Mouse (Mus musculus): ENCODE measurements around the gene Kcnh8. TPM values are rescaled to one million over a fixed set of nuclear protein-coding genes. Genes with fewer than 3 reads are reported as not detected.

Kcnh8 gene
- total RNA-seq (2015; ENCODE audit: low replicate concordance) = not detected in 2 replicates
- not detected in 2 replicates for total RNA-seq (2017; ENCODE audit: low replicate concordance)

DNA sequence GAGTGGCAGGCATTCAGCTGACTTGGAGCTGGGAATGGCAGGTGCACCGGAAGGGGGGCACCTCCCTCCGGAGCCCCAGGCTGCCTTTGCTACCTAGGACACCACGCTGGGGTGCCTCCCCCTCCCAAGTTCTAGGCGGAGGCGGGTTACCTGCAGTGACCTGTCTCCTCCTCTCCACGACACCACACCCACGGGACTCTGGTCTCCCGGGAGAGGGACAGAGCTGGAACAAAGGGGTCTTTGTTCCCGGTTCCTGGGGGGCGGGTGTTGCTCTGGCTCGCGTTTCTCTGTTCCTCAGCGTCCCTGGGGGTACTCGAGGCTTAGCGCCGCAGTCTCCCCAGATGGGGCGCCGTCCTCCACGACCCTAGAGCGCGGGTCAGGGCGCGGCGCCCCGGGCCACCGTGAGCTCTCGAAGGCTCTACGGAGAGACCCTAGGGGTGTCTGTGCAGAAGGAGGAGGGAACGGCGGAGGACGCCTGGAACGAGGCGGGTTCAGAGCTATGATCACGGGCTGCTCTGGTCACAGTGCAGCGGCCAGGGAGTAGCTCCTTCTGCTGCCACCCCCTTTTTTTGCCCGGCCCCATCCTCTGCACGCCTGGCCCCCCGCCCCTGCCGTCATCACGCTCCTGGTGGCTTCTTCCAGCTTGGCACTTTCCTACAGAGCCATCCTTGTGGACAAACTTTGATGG is at the start of gene Kcnh8:
Kcnh8 (plus strand) TSS at position 617 of the 688 bp plus-strand sequence.
- ATAC-seq (replicated peaks; ENCODE audit: low FRiP score, poor library complexity, severe bottlenecking) = no peak

DNA sequence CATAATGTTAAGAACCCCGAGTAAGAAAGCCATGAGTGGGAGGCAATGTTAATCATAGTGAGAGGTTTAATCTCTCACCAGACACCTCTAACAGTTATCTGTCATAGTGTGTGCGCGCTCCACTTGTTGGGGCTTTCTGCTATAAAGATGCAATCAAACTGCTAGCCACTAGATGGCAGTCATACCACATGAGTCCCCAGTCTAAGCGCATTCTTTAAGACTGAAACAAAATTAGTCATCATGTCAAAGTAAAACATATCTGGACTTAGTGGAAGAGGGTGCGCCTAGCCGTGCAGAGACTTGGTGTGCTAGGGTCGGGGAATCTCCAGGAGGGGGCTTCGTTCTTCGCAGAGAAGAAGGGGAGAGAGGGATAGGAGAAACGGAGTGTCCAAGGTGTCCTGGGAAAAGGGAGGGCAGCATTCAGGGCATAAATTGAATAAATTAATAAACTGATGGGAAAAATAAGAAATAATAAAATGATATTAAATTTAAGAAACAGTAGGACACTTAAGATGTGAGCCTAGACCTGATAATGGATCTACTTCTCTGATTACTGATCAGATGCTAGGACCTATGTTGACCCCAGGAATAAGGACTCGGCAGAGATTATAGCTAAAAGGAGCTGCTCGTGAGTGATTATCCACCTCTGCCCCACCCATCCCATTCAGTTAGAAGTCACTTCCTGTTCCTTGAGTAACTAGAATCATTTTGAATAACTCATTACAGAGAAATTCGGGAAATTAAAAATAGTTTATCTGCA is 42.4 kb upstream of the Kcnh8 start:
- no peak for ATAC-seq (replicated peaks; ENCODE audit: low FRiP score, poor library complexity, severe bottlenecking)

DNA sequence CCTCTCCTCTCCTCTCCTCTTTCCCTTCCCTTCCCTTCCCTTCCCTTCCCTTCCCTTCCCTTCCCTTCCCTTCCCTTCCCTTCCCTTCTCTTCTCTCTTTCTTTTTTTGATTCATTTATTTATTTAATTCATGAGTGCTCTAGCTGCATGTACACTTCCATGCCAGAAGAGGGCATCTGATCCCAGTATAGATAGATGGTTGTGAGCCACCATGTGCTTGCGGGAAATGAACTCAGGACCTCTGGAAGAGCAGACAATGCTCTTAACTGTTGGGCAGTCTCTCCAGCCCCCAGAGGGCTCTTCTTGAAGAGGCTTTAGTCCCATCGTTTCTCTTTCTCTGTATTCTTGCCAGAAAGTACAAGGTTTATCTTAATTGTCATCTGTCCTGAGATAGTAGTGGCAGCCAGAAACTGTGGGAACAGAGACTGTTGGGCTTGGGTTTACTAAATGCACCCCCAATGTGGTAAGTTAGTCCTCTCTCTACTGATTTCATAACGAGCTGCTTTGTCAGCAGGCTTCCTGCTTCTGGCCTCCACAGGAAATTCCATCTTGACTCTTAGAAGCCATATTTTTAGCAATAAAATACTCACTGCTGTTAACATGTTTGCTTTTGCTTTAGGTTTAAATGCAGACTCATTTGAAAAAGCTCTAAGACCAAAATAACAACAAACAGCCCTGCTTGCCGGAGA is 36.9 kb upstream of the Kcnh8 start:
- no peak for ATAC-seq (replicated peaks; ENCODE audit: low FRiP score, poor library complexity, severe bottlenecking)

DNA sequence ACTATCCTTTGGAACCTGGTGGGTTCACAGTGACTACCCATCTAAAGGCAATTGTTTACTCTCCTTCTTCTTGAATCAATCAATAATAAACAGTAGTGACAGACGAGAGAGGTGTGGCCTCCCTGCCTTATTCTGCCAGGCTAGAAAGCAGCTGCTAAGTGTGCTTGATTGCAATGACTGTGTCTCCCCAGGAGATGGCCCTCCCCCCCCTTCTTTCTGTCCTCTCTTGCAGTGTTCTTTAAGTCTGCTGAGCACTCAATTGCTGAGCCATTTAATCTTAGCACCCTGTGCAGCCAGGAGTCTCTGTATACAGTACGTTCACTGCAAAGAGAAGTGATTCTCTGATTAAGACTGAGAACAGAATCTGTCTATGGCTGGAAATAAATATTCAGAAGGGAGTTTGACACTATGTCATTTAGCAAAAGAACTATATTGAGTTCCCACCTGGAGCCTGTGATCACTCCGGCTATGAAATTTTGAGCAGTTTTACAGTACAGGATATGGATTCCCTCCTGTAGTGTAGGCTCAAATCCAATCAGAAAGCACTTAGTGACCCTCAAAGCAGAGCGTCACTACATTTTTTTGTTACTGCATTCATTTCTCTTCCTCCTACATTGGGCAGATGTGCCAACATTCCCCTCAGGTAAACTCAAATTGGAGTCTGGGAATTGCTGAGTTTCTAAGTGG is 32.8 kb upstream of the Kcnh8 start:
- no peak for ATAC-seq (replicated peaks; ENCODE audit: low FRiP score, poor library complexity, severe bottlenecking)

DNA sequence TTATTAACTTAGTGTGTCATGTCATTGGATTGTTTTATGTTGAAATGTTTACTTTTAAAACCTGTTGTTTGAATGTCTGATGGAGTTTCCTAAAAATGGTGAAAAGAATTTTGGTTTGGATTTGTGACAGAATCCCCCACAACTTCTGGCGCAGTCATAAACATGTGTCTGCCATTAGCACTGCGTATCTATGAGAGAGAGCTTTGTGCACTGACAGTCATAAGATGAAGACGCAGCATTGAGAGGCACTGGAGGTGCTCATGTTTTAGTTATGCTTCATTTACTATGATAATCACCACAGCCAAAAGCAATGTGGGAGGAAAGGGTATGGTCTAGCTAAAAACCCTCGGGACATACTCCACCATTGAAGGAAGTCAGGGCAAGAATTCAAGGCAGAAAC is 30.3 kb upstream of the Kcnh8 start:
- no peak for ATAC-seq (replicated peaks; ENCODE audit: low FRiP score, poor library complexity, severe bottlenecking)

DNA sequence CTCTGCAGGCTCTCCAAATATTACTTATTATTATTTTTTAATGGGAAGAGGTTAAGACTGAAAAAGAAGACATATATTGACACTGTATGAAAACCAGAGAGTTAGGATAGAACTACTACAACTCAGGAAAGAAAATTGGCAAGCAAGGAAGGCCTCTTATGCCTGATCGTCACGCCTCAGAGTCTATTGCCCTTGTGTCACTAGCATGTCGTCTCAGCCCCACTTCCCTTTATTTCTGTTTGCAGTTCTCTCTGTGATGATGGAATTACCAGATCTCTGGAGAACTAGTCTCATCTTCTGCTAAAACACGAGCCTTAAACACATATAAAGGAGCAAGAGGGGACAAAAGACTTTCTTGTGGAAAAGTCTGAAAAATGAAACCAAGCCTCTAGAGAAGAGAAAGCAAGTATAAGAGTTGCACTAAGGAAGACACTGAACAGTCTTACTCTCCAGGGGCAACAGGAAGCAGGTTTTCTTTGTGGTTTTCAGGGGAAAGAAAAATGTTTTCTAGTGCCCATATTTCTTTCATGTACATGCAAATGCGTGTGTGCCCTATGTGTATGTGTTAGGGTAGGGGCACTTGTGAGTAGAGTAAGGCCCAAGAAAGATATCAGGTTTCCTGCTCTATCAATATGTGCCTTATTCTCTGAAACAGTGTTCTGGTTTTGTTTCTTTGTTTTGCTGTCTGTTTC is 10.9 kb upstream of the Kcnh8 start:
- ATAC-seq (replicated peaks; ENCODE audit: low FRiP score, poor library complexity, severe bottlenecking) = no peak

DNA sequence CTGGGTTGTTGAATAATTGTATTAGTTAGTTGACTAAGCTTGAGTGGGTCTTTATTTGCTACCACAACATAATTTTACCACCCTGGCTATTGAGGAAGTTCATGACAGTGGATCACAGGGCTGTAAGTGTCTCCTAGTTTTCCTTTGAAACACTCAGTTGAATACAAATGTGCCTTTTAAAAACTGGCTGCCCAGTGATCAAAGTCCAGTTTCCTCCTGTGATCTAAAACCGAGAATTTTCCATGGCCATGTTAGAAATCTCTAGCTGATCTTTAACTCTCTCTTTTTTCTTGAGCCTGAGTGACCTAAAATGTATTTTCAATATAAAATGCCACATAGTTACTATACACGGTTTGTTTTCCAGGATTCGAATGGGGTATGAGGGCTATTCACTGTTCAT is 3.4 kb upstream of the Kcnh8 start:
- ATAC-seq (replicated peaks; ENCODE audit: low FRiP score, poor library complexity, severe bottlenecking) = no peak

DNA sequence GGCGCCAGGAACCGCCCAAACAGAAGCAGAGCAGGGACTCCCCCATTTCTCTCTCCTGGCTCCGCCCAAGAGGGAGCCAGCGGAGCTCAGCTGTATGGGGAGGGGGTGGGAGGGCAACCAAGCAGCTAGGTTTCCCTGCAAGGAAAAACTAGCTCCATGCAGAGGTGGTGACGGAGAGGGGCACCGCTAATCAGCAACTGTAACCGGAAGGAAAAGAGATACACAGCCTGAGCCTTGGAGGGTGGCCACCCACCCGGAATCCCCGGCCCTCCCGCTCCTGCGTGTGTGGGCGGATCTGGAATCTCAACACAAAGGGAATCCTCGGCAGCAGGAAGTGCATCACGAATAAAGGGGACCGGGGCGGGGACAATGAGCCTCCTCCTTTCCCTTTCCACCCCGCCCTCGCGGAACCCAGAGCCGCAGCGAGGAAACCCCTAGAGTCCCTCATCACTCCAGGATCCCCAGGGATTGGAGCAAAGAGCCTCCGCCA is 1.6 kb upstream of the Kcnh8 start:
- ATAC-seq (replicated peaks; ENCODE audit: low FRiP score, poor library complexity, severe bottlenecking) = no peak

DNA sequence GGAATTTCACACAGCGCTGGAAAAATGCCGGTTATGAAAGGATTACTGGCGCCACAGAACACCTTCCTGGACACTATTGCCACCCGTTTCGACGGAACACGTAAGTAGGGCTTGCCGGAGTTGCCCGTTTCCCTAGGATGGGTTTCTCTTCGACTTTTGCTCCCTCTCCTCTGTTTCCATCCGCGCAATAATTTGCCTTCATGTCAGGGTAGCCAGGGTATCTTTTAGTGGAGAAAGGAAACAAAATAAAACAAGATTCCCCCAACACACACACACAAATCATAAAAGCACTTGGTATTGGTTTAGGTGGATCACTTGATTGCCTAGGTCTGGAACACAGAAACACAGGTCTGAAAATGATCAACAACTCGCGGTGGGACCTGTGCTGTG is 267 bp downstream of the Kcnh8 start:
- no peak for ATAC-seq (replicated peaks; ENCODE audit: low FRiP score, poor library complexity, severe bottlenecking)

DNA sequence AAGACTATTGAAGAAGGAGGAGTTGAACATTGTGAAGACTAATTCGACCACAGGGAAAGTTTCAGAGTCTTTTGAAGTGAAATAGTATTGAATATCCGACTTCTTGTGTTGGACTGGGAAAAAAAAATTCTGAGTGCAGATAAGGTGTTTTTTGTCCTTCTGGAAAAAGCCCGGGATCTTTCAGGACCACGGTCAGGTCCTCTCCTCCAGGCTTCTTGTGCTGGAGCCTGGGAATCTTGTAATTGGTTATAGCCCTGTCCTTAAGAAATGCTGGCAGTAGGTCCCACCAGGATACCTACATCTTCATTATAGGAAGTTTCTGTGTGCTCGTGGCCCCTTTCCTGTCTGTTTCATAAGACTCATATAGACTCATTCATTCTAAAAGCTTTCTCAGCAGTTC is 902 bp downstream of the Kcnh8 start:
- no peak for ATAC-seq (replicated peaks; ENCODE audit: low FRiP score, poor library complexity, severe bottlenecking)

DNA sequence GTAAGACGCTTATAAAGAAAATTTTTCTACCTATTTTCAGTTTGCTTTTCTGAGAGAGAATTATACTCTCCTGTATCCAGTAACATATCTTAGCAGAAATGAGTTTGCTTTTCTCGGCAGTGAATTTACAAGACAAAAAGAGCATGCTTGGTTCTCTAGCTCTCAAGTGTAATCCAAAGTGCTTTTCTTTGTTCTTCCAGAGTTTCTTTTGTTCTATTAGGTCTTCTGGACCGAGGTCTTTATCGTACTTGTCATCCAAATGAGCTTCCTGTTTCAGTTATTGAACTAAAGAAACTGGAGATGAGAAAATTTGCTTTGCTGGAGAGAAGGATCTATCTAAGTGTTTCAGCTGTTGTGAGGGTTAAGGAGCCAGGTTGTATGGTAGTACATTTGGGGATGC is 8.9 kb downstream of the Kcnh8 start:
- ATAC-seq (replicated peaks; ENCODE audit: low FRiP score, poor library complexity, severe bottlenecking) = no peak

DNA sequence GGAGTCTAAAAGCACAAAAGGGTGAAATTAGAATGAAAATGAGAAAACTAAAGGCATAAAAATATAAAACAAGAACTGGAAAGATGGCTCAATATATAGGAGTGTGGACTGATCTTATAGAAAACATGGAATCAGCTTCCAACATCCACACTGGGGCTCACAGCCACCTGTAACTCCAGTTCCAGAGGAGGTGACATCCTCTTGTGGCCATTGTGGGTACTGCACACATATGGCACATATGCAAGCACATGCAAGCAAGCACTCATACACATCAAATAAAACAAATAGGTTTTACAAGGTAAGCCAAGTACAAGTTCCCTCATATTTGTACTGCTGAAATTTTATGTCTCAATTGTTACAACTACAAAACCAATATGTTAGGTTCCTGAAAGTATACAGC is 46.7 kb downstream of the Kcnh8 start:
- no peak for ATAC-seq (replicated peaks; ENCODE audit: low FRiP score, poor library complexity, severe bottlenecking)

DNA sequence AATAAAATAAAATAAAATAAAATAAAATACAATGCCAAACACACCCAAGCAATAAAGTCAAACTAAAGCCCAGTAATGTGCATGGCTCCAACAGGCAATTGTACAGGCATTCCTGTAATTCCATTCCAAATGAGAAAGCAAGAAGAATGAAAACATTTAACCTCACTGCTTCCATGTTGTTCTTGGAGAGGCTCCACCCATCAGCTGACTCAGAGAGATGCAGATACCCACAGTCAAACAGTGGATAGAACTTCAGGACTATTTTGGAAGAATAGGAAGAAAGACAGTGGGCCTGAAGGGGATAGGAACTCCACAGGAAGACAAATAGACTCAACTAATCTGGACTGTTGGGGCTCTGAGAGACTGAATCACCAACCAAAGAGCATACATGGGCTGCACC is 89.5 kb downstream of the Kcnh8 start:
- ATAC-seq (replicated peaks; ENCODE audit: low FRiP score, poor library complexity, severe bottlenecking) = no peak

DNA sequence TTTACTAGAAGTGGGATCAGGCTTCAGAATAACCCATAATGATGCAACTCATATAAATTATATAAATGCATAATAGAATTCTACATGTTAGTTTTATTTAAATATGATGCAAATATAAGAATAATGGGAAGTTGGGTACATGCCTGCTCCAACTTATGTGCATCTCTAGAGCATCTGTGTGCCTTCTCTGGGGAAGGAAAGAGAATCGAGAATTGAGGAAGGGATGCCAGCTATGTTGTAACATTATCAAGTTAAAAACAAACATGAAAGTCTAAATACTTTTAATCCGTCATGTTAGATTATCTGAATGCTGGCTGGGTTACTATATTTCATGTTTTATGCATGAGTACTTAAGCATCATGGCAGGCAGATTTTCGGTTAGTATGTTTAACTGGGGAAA is 99.4 kb downstream of the Kcnh8 start:
- ATAC-seq (replicated peaks; ENCODE audit: low FRiP score, poor library complexity, severe bottlenecking) = no peak

DNA sequence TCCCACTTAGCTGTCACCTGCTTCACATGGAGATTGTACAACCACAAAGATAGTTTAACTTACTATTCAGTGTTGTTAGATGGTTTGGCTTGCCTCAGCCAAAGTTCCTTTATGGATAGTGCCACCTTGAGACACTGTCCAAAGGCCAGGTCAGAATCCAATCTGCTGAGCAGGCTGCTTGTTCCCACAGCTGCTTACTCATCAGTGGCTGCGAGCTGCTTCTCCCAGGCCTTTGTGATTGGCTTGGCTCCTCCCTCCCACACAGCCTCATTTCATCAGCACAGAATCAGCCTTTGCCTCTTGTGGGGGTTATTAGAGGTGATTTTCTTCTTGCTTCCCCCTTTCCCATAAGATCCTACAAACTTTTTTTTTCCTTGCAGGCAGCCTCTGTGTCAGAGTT is 109.8 kb downstream of the Kcnh8 start:
- no peak for ATAC-seq (replicated peaks; ENCODE audit: low FRiP score, poor library complexity, severe bottlenecking)

DNA sequence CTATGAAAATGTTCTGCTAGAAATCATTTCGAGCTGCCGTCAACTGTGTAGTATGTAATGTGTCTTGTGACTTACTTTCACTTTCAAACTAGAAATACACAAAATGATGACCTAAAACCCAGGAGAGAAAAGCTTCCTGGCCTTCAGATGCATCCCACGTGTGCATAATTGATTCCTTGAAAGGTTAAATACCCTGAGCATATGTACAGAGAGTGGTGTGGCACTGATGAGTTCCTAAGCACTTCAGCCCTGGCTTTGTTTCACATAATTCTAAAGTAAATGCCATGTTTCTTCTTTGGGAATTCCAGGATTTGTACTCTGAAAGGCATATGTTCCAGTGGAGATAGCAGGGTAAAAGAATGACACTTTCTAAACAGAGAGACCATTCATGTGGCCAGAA is 119.7 kb downstream of the Kcnh8 start:
- no peak for ATAC-seq (replicated peaks; ENCODE audit: low FRiP score, poor library complexity, severe bottlenecking)

DNA sequence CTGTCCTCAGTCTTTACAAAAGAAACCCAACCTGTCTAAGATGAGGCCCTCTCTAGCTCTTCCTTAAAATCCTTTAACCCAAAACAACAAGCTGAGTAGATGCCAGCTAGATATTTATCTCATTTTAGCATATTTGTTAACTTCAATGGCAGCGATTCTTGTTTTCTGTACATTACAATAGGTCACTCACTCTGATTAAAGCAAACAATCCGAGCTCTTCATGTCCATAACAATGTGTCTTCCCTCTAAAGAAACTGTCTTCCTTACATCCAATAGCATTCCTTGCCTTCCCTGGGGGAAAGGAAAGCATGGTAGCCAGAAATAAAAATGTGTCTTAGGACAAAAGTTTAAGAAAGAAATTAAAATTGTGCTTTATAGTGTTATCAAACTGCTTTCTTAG is 126.3 kb downstream of the Kcnh8 start:
- ATAC-seq (replicated peaks; ENCODE audit: low FRiP score, poor library complexity, severe bottlenecking) = no peak

DNA sequence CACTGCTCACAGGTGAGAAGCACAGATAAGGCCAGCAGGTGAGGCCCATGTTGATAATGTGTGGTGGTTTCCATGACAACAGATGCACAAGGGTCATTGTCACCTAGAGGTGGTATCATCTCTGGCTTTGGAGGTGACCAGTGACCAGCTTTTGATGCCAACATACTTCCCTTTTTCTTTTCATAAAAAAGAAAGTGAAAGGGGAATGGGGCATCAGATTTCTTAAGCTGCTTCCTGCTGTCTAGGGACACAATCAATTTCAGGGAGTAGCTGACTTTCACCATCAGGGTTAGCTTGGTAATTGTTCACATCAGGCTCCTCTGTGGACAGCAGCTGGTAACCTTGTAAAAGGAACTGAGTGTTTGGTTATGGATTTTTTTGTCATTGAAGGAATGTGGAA is 135.9 kb downstream of the Kcnh8 start:
- no peak for ATAC-seq (replicated peaks; ENCODE audit: low FRiP score, poor library complexity, severe bottlenecking)

DNA sequence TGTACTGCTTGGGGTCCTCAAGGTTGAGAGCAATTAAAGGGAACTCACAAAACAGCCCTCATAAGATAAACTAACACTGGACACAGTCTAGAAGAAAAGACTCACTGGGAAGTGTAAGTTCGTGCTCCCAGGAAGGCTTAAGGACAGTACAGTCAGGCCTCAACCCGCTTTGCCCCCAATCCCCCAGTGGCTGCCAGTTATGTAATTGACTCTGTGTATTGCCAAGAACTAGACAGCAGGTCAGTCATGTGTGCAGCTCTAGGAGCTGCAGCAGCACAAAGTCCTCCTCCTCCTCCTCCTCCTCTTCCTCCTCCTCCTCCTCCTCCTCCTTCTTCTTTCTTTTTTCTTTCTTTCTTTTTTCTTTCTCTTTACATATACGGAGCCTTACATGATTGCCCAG is 185.6 kb downstream of the Kcnh8 start:
- ATAC-seq (replicated peaks; ENCODE audit: low FRiP score, poor library complexity, severe bottlenecking) = no peak

DNA sequence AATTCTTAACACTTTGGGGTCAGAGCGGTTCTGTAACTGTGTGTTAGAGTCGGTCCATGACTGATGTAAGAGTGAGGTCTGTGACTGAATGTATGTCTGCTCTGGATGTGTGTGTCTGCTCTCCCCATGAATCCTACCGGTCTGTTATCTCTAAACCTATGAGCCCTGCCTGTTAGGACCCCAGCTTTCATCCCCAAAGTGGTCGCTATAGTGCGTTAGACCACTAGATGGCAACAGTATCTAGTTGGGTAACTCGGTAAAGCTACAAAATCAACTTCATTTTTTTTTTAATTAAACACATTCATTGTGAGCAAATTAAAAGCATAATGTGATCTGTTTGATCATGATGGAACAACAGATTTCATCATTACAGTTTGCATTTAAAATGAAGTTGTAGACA is 202.0 kb downstream of the Kcnh8 start:
- ATAC-seq (replicated peaks; ENCODE audit: low FRiP score, poor library complexity, severe bottlenecking) = no peak

Measured in erythroblast, adult 5-6 weeks (primary cell).